Mouse (Mus musculus) lung, postnatal 0 days (tissue): ENCODE results near the gene Tbl1xr1.

ENCODE experiments used
- CTCF ChIP-seq: IDR thresholded peaks from 2 replicates; pipeline ENCODE4 v1.5.1; 2016; ENCODE audit warnings: antibody characterized with exemption, mild to moderate bottlenecking
- EP300 ChIP-seq: IDR thresholded peaks from 2 replicates; pipeline ENCODE4 v1.6.1; 2016; ENCODE audit warnings: antibody characterized with exemption, mild to moderate bottlenecking, control low read depth

GRCm38 (mm10) chr3:22089825-22090224 lies 13.4 kb downstream of the Tbl1xr1 start:
- no peak for TF ChIP-seq EP300
- TF ChIP-seq CTCF = no peak
